Mouse (Mus musculus) olfactory bulb, adult 2 months (tissue): Measurements from ENCODE around the gene Clcn1.

ENCODE experiments used
- CTCF ChIP-seq: fragments of 200-500 bp; IDR thresholded peaks from 2 replicates; pipeline ENCODE4 v1.5.1; 2012; ENCODE audit warnings: low read depth, mild to moderate bottlenecking, low read length, moderate library complexity; ENCODE audit not compliant: insufficient read depth
- POLR2A ChIP-seq: fragments of 200-500 bp; IDR thresholded peaks from 2 replicates; pipeline ENCODE4 v1.6.1; 2012; ENCODE audit warnings: mild to moderate bottlenecking, low read depth, low read length, moderate library complexity; ENCODE audit not compliant: insufficient read depth

- peak; percentile 37; the same call in 1 of the 2 replicates for TF ChIP-seq POLR2A
- TF ChIP-seq CTCF: no peak
Observed at GRCm38 (mm10) chr6:42245711-42246353, 40.7 kb upstream of the Clcn1 start, which contains the start of gene Gstk1.
